Mouse (Mus musculus) CH12.LX (cell line): ENCODE results near the gene Podxl. TPM values are rescaled to one million over a fixed set of nuclear protein-coding genes. Genes with fewer than 3 reads are reported as not detected.

Experiments
- DNase-seq: peaks from one replicate; pipeline ENCODE4 v3.0.0-alpha.2; 2013; ENCODE audit errors: extremely low read depth
- H3K27ac ChIP-seq: 2 replicates; pipeline ENCODE4 v1.5.1; 2012; ENCODE audit warnings: low read depth, mild to moderate bottlenecking, control low read depth, moderate library complexity; ENCODE audit not compliant: insufficient read depth
- H3K27me3 ChIP-seq: replicated peaks from 2 replicates; pipeline ENCODE3; 2012; ENCODE audit warnings: inconsistent platforms
- H3K36me3 ChIP-seq, 2 experiments: replicated peaks in 1 of 2; 2 replicates each; pipeline versions ENCODE3 to v1.6.1; 2012; ENCODE audit warnings: inconsistent platforms in 1 of 2, low read length in 1 of 2, mild to moderate bottlenecking in 1 of 2, mixed read lengths in 1 of 2, moderate library complexity in 1 of 2; ENCODE audit not compliant: control insufficient read depth in 1 of 2, insufficient read depth in 1 of 2
- H3K4me1 ChIP-seq, 2 experiments: 2 replicates each; pipeline ENCODE4 v1.6.1; 2012; ENCODE audit warnings: inconsistent platforms in 1 of 2, moderate library complexity in 1 of 2; ENCODE audit not compliant: insufficient read depth in 2 of 2, control insufficient read depth in 1 of 2
- H3K4me2 ChIP-seq: 2 replicates; pipeline ENCODE4 v1.6.1; 2012; ENCODE audit warnings: low read depth, mild to moderate bottlenecking, control low read depth; ENCODE audit not compliant: poor library complexity, insufficient read depth, severe bottlenecking
- H3K4me3 ChIP-seq, 3 experiments: fragments of 150-350 bp in 1 of 3; sonication (generic) in 1 of 3; replicated peaks in 1 of 3; 2 replicates each; pipeline versions ENCODE3 to v1.5.1; 2011 to 2012; ENCODE audit warnings: low read depth in 2 of 3, low read length in 2 of 3, mild to moderate bottlenecking in 2 of 3, moderate library complexity in 2 of 3, control low read depth in 1 of 3, improper control_type of control experiment in 1 of 3, inconsistent platforms in 1 of 3, mixed read lengths in 1 of 3; ENCODE audit not compliant: poor library complexity in 1 of 3
- H3K79me2 ChIP-seq: replicated peaks from 2 replicates; pipeline ENCODE4 v1.6.1; 2012; ENCODE audit warnings: mild to moderate bottlenecking, moderate library complexity; ENCODE audit not compliant: control insufficient read depth, poor library complexity, insufficient read depth, severe bottlenecking; ENCODE audit errors: extremely low read depth
- H3K9ac ChIP-seq: 2 replicates; pipeline ENCODE4 v1.6.1; 2012; ENCODE audit warnings: low read depth, mild to moderate bottlenecking, control low read depth, moderate library complexity; ENCODE audit not compliant: insufficient read depth
- H3K9me3 ChIP-seq: replicated peaks from 2 replicates; pipeline ENCODE3; 2012; ENCODE audit warnings: low read length, inconsistent platforms, mixed read lengths
- CHD1 ChIP-seq: IDR thresholded peaks from 2 replicates; pipeline ENCODE4 v1.6.1; 2012; ENCODE audit warnings: low read depth, low read length, improper control_type of control experiment, inconsistent platforms
- E2F4 ChIP-seq: IDR thresholded peaks from 2 replicates; pipeline ENCODE4 v1.6.1; 2011; ENCODE audit warnings: low read depth, low read length, improper control_type of control experiment; ENCODE audit not compliant: insufficient replicate concordance
- EP300 ChIP-seq: IDR thresholded peaks from 2 replicates; pipeline ENCODE4 v1.6.1; 2011; ENCODE audit warnings: low read length, improper control_type of control experiment
- IRF4 ChIP-seq: IDR thresholded peaks from 2 replicates; pipeline ENCODE4 v1.6.1; 2014; ENCODE audit warnings: low read depth, mild to moderate bottlenecking, inconsistent platforms, low read length, improper control_type of control experiment
- JUN ChIP-seq: IDR thresholded peaks from 2 replicates; pipeline ENCODE4 v1.6.1; 2011; ENCODE audit warnings: low read depth, mild to moderate bottlenecking, low read length, improper control_type of control experiment, moderate library complexity; ENCODE audit not compliant: insufficient read depth
- JUND ChIP-seq: conservative IDR thresholded peaks from 2 replicates; pipeline ENCODE4 v1.6.1; 2011; ENCODE audit warnings: low read depth, low read length, improper control_type of control experiment
- KAT2A ChIP-seq: IDR thresholded peaks from 2 replicates; pipeline ENCODE4 v1.6.1; 2012; ENCODE audit warnings: low read length, improper control_type of control experiment, inconsistent platforms; ENCODE audit not compliant: insufficient replicate concordance
- MAFK ChIP-seq: IDR thresholded peaks from 2 replicates; pipeline ENCODE4 v1.6.1; 2011; ENCODE audit warnings: low read length, improper control_type of control experiment; ENCODE audit not compliant: insufficient replicate concordance
- MAX ChIP-seq: IDR thresholded peaks from 2 replicates; pipeline ENCODE4 v1.6.1; 2011; ENCODE audit warnings: low read length, improper control_type of control experiment
- MAZ ChIP-seq: IDR thresholded peaks from 2 replicates; pipeline ENCODE4 v1.6.1; 2012; ENCODE audit warnings: low read depth, mild to moderate bottlenecking, inconsistent platforms, low read length, improper control_type of control experiment, moderate library complexity
- MXI1 ChIP-seq: IDR thresholded peaks from 2 replicates; pipeline ENCODE4 v1.6.1; 2011; ENCODE audit warnings: mild to moderate bottlenecking, low read depth, low read length, improper control_type of control experiment
- NELFE ChIP-seq: IDR thresholded peaks from 2 replicates; pipeline ENCODE4 v1.6.1; 2011; ENCODE audit warnings: low read depth, low read length, improper control_type of control experiment
- POLR2A ChIP-seq: IDR thresholded peaks from 2 replicates; pipeline ENCODE4 v1.6.1; 2011; ENCODE audit warnings: low read depth, mild to moderate bottlenecking, improper control_type of control experiment, low read length
- POLR2AphosphoS2 ChIP-seq: IDR thresholded peaks from 2 replicates; pipeline ENCODE4 v1.6.1; 2011; ENCODE audit warnings: low read depth, low read length, improper control_type of control experiment
- SIN3A ChIP-seq: IDR thresholded peaks from 2 replicates; pipeline ENCODE4 v1.6.1; 2012; ENCODE audit warnings: low read length, improper control_type of control experiment, inconsistent platforms
- SMC3 ChIP-seq: IDR thresholded peaks from 2 replicates; pipeline ENCODE4 v1.6.1; 2011; ENCODE audit warnings: low read depth, low read length, improper control_type of control experiment
- UBTF ChIP-seq: IDR thresholded peaks from 2 replicates; pipeline ENCODE4 v1.6.1; 2012; ENCODE audit warnings: low read depth, mild to moderate bottlenecking, inconsistent platforms, low read length, improper control_type of control experiment, moderate library complexity
- USF1 ChIP-seq: IDR thresholded peaks from 2 replicates; pipeline ENCODE4 v1.6.1; 2014; ENCODE audit warnings: low read depth, mild to moderate bottlenecking, inconsistent platforms, low read length, improper control_type of control experiment
- ZNF384 ChIP-seq: IDR thresholded peaks from 2 replicates; pipeline ENCODE4 v1.6.1; 2012; ENCODE audit warnings: low read depth, low read length, improper control_type of control experiment, inconsistent platforms
- dilution Hi-C: fragments of 300-500 bp; cut with MboI; formaldehyde crosslinking; loops from 2 replicates; pipeline ENCODE4 v1.14.3; 2020; ENCODE audit warnings: low sequenced_read_pairs; ENCODE audit not compliant: extremely low pct_unique_long_range_greater_than_20kb, extremely low pct_ligation_motif_present
- in situ Hi-C: fragments of 300-500 bp; cut with MboI; formaldehyde crosslinking; loops from 3 replicates; pipeline ENCODE4 v1.14.3; 2019; ENCODE audit warnings: low sequenced_read_pairs, low pct_ligation_motif_present, low pct_unique_long_range_greater_than_20kb, mixed read lengths
- polyA plus RNA-seq: library from polyadenylated mRNA; unstranded; fragments of >175 nt; gene quantifications from 2 replicates; pipeline ENCODE4 v1.2.1, GENCODE M21; 2012; ENCODE audit warnings: low read depth; ENCODE audit not compliant: insufficient read length
- total RNA-seq, 2 experiments: library from RNA; depleted of rRNA; stranded (reverse); fragments of 300-350 nt in 1 of 2; fragments of >200 nt in 1 of 2; gene quantifications; 2 replicates each; pipeline ENCODE4 v1.2.3; 2012 to 2014

The Podxl gene
- total and polyA plus RNA-seq, 3 experiments, result not detected

DNA sequence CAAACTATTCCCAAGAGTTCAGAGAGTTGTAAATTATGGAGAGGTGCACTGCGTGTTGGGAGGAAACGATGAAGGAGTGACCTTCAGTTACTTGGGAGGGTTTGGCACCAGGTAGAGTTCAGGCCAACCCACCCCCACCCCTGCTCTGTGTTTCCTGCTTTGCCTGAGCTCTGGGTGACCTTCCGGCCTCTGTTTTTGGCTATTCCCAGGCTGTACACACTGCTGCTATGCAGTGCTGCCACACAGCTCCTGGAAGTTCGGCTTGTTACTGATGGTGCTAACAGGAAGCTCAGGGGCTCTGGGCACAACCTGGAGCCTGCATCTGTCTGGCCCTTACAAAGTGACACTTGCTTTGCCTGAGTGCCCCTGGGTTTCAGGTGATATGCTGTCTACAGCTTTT, 42.6 kb upstream of the Podxl start:
- DNase-seq, result no peak
- no peak for TF ChIP-seq CHD1
- no peak for TF ChIP-seq IRF4
- no peak for TF ChIP-seq JUND
- TF ChIP-seq UBTF, result no peak
- H3K4me2 ChIP-seq, result no peak overlapping the region
- H3K4me1 ChIP-seq, result no peaks in the 10 kb centered on the region
- no peak overlapping the region for H3K4me3 ChIP-seq
- H3K9me3 ChIP-seq, result no peaks in the 10 kb centered on the region
- dilution Hi-C loops, result no loop called here
- no peak overlapping the region for H3K27ac ChIP-seq
- H3K36me3 ChIP-seq, result no peaks in the 10 kb centered on the region
- H3K27me3 ChIP-seq, result peaks cover 75% of the 10 kb centered on the region
- in situ Hi-C loops, result no loop called here
- no peak overlapping the region for H3K9ac ChIP-seq
- no peaks in the 10 kb centered on the region for H3K79me2 ChIP-seq

DNA sequence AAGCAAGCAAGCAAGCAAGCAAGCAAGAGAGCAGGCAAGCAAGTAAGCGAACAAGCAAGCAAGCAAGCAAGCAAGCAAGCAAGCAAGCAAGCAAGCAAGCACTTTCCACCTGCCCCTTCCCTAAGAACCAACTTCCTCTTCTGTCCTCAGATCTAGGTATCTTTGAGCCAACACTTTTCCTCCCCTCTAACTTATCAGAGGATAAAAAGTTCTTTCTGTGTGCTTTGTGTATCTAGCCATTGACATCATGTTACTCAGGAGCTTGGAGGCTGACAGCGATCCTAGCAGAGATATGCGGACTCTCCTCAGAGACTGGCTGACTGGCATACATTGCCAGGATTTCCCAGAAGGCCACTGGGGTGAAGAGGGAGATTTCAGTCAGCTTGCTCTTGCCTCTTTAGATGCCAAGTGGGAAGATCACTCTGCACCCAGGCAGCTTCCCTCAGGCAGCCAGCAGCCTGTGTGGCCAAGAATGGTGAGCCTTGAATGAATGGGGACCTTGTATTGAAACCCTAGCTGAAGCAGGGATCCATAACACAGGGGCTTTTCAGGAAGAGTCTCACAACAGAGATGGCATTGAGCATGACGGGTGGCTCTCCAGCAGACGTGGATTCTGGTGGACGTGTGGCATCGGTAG, 41.0 kb upstream of the Podxl start:
- H3K27ac ChIP-seq, result no peak overlapping the region
- H3K36me3 ChIP-seq, result no peaks in the 10 kb centered on the region
- H3K4me2 ChIP-seq, result no peak overlapping the region
- no peak overlapping the region for H3K4me3 ChIP-seq
- no peaks in the 10 kb centered on the region for H3K9me3 ChIP-seq
- TF ChIP-seq MAFK (no peak), E2F4 (no peak), NELFE (no peak), USF1 (no peak), KAT2A (no peak), MAZ (no peak), SIN3A (no peak), SMC3 (no peak), MAX (no peak), POLR2A (no peak), ZNF384 (no peak), EP300 (no peak), JUN (no peak), MXI1 (no peak), UBTF (no peak), POLR2AphosphoS2 (no peak)
- TF ChIP-seq, all 38 proteins: peak for 0
- H3K27me3 ChIP-seq, result peaks cover 84% of the 10 kb centered on the region
- dilution Hi-C loops (no loop called here), in situ Hi-C loops (no loop called here)
- H3K9ac ChIP-seq, result no peak overlapping the region
- DNase-seq, result no peak
- H3K79me2 ChIP-seq, result no peaks in the 10 kb centered on the region
- H3K4me1 ChIP-seq, result no peaks in the 10 kb centered on the region
